Mouse (Mus musculus): ENCODE results near the gene D2hgdh. TPM values are rescaled to one million over a fixed set of nuclear protein-coding genes. Genes with fewer than 3 reads are reported as not detected.

The D2hgdh gene
- total and polyA plus RNA-seq, 3 experiments: 14.4 to 19.2 TPM; not detected in 1

GRCm38 (mm10) chr1:93823796-93824495, 763 bp upstream of the D2hgdh start:
- H3K36me3 ChIP-seq (ENCODE audit: control insufficient read depth in 1 of 2, insufficient read depth in 2 of 2, low read length in 2 of 2): peaks cover 4 to 9% of the 10 kb centered on the region in 2 experiments
- peaks cover 9 to 15% of the 10 kb centered on the region in 2 experiments; a peak in 3 of 4 replicates for H3K4me1 ChIP-seq (ENCODE audit: control insufficient read depth in 1 of 2, insufficient read depth in 2 of 2, low read length in 2 of 2)
- DNase-seq (ENCODE audit: low read depth, low spot score): peak; percentile 37
- no peaks in the 10 kb centered on the region for H3K27me3 ChIP-seq (ENCODE audit: control insufficient read depth in 1 of 2, insufficient read depth in 2 of 2, low read length in 2 of 2)
- peaks cover 3% of the 10 kb centered on the region for H3K79me2 ChIP-seq (ENCODE audit: control insufficient read depth, insufficient read depth, low read length, poor library complexity)
- peak overlapping the region in 1 of 2 experiments; percentile 98; a peak in 2 of 4 replicates for H3K4me3 ChIP-seq (ENCODE audit: control insufficient read depth in 1 of 2, insufficient read depth in 1 of 2, low read depth in 2 of 2, low read length in 2 of 2)
- peak overlapping the region; percentile 62; the same call in 1 of the 2 replicates for H3K9ac ChIP-seq (ENCODE audit: control insufficient read depth, low read depth, low read length, poor library complexity, severe bottlenecking)
- peak overlapping the region; percentile 62 for H3K27ac ChIP-seq (ENCODE audit: control insufficient read depth, low read depth, low read length)
- TF ChIP-seq CHD1 (IDR thresholded peaks at IDR 0.05; ENCODE audit: low read depth, low read length) (no peak), ZC3H11A (IDR thresholded peaks at IDR 0.05; ENCODE audit: low read depth, low read length) (no peak), POLR2AphosphoS2 (IDR thresholded peaks at IDR 0.05; ENCODE audit: low read length) (no peak), E2F4 (IDR thresholded peaks at IDR 0.05; ENCODE audit: borderline replicate concordance, low read depth, low read length) (no peak), USF2 (IDR thresholded peaks at IDR 0.05; ENCODE audit: borderline replicate concordance in 1 of 2, insufficient read depth in 1 of 2, low read depth in 1 of 2, low read length in 2 of 2) (no peak), MYC (IDR thresholded peaks at IDR 0.05; ENCODE audit: low read depth, low read length) (no peak), RCOR1 (IDR thresholded peaks at IDR 0.05; ENCODE audit: low read depth, low read length) (no peak), JUND (IDR thresholded peaks at IDR 0.05; ENCODE audit: low read depth, low read length) (no peak), ZMIZ1 (IDR thresholded peaks at IDR 0.05; ENCODE audit: low read depth, low read length) (no peak), ZNF384 (IDR thresholded peaks at IDR 0.05; ENCODE audit: low read depth, low read length) (no peak), MXI1 (IDR thresholded peaks at IDR 0.05; ENCODE audit: low read depth, low read length) (no peak), SMC3 (IDR thresholded peaks at IDR 0.05; ENCODE audit: low read depth, low read length) (no peak), MYB (IDR thresholded peaks at IDR 0.05; ENCODE audit: low read depth, low read length) (no peak), SIN3A (IDR thresholded peaks at IDR 0.05; ENCODE audit: low read length) (no peak), MAFK (IDR thresholded peaks at IDR 0.05; ENCODE audit: borderline replicate concordance, low read depth, low read length) (no peak), TBP (IDR thresholded peaks at IDR 0.05; ENCODE audit: low read depth, low read length) (no peak), RAD21 (IDR thresholded peaks at IDR 0.05; ENCODE audit: low read depth, low read length) (no peak), TAL1 (IDR thresholded peaks at IDR 0.05; ENCODE audit: low read length) (no peak), KAT2A (conservative IDR thresholded peaks at IDR 0.05; ENCODE audit: low read depth, low read length) (no peak)
- no peaks in the 10 kb centered on the region for H3K9me3 ChIP-seq (replicated peaks; ENCODE audit: insufficient read depth, low read length)

DNA sequence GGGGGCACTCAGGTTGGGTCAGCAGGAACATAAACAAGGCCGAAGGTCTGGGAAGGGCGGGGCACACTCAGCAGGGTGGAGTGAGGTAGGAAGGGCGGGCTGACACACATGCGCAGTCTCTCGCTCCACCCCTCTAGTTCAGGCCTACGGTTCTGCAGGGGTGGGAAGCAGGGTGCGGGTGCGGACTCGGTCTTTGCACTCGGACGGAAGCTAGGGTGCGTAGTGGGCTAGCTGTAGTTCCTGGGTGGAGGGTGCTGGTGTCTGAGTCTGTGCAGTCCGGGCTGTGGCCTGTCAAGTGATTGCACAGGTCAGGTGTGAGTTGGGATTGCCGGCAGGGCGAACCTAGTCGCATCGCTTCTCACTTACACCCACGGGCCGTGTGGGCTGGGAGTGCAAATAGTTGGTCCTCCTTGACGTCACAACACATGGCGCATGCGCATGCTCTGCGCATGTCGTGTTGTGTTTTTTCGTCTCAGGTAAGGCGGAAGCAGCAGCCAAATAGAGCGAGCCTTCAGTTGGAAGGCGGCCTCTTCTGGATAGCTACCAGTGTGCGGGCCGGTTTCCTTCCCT, 481 bp downstream of the D2hgdh start:
- peak; percentile 99 for DNase-seq (ENCODE audit: low read depth, low spot score)
- Histone ChIP-seq H3K4me1 (ENCODE audit: control insufficient read depth in 1 of 2, insufficient read depth in 2 of 2, low read length in 2 of 2) (peaks cover 9 to 19% of the 10 kb centered on the region in 2 experiments; a peak in 3 of 4 replicates), H3K27me3 (ENCODE audit: control insufficient read depth in 1 of 2, insufficient read depth in 2 of 2, low read length in 2 of 2) (no peaks in the 10 kb centered on the region), H3K4me3 (ENCODE audit: control insufficient read depth in 1 of 2, insufficient read depth in 1 of 2, low read depth in 2 of 2, low read length in 2 of 2) (peak overlapping the region; percentile 57 to 98), H3K36me3 (ENCODE audit: control insufficient read depth in 1 of 2, insufficient read depth in 2 of 2, low read length in 2 of 2) (peaks cover 0 to 9% of the 10 kb centered on the region in 2 experiments; a peak in 2 of 4 replicates), H3K9me3 (replicated peaks; ENCODE audit: insufficient read depth, low read length) (no peaks in the 10 kb centered on the region), H3K9ac (ENCODE audit: control insufficient read depth, low read depth, low read length, poor library complexity, severe bottlenecking) (peak overlapping the region; percentile 62), H3K27ac (ENCODE audit: control insufficient read depth, low read depth, low read length) (peak overlapping the region; percentile 69), H3K79me2 (ENCODE audit: control insufficient read depth, insufficient read depth, low read length, poor library complexity) (peaks cover 3% of the 10 kb centered on the region)
- TF ChIP-seq MEF2A (IDR thresholded peaks at IDR 0.05; ENCODE audit: extremely low read depth, insufficient replicate concordance, low read depth, low read length, poor library complexity, severe bottlenecking) (no peak), CTCF (IDR thresholded peaks at IDR 0.05 in 2 of 3, conservative IDR thresholded peaks at IDR 0.05 in 1 of 3; ENCODE audit: control insufficient read depth in 1 of 3, insufficient read depth in 1 of 3, low read depth in 2 of 3, low read length in 3 of 3, poor library complexity in 1 of 3, severe bottlenecking in 1 of 3) (no peak; a peak in 1 of 6 replicates), ZC3H11A (IDR thresholded peaks at IDR 0.05; ENCODE audit: low read depth, low read length) (peak; percentile 26; the same call in 1 of the 2 replicates), MAZ (IDR thresholded peaks at IDR 0.05; ENCODE audit: low read depth, low read length) (peak; percentile 97), EP300 (IDR thresholded peaks at IDR 0.05; ENCODE audit: low read depth in 1 of 2, low read length in 2 of 2) (peak in 1 of 2 experiments; percentile 1; a peak in 1 of 4 replicates), TBP (IDR thresholded peaks at IDR 0.05; ENCODE audit: low read depth, low read length) (peak; percentile 95), ZKSCAN1 (IDR thresholded peaks at IDR 0.05; ENCODE audit: low read depth, low read length) (no peak), POLR2A (IDR thresholded peaks at IDR 0.05; ENCODE audit: control insufficient read depth in 1 of 2, insufficient read depth in 1 of 2, low read depth in 1 of 2, low read length in 2 of 2, poor library complexity in 1 of 2) (peak; percentile 98 to 100), BHLHE40 (IDR thresholded peaks at IDR 0.05; ENCODE audit: borderline replicate concordance, low read depth, low read length) (no peak), HCFC1 (IDR thresholded peaks at IDR 0.05; ENCODE audit: low read depth, low read length) (peak; percentile 85), RAD21 (IDR thresholded peaks at IDR 0.05; ENCODE audit: low read depth, low read length) (no peak), MXI1 (IDR thresholded peaks at IDR 0.05; ENCODE audit: low read depth, low read length) (peak; percentile 83), USF2 (IDR thresholded peaks at IDR 0.05; ENCODE audit: borderline replicate concordance in 1 of 2, insufficient read depth in 1 of 2, low read depth in 1 of 2, low read length in 2 of 2) (no peak), ELF1 (IDR thresholded peaks at IDR 0.05; ENCODE audit: low read depth, low read length) (peak; percentile 98), TCF12 (IDR thresholded peaks at IDR 0.05; ENCODE audit: low read depth, low read length) (peak; percentile 52; the same call in 1 of the 2 replicates)

All from MEL (cell line).